Mouse (Mus musculus) megakaryocyte, embryonic 14.5 days (primary cell): ENCODE measurements around the gene Pigc.
A peak's percentile ranks its signal among the peaks of the same experiment; 100 is the strongest.

Source experiments
- FLI1 ChIP-seq: IDR thresholded peaks from 2 replicates; pipeline ENCODE4 v1.6.1; 2012; ENCODE audit warnings: low read length, inconsistent platforms, mixed read lengths
- GATA1 ChIP-seq: IDR thresholded peaks from 3 replicates; pipeline ENCODE4 v1.6.1; 2012; ENCODE audit warnings: mixed read lengths, low read length, inconsistent platforms, borderline replicate concordance

DNA sequence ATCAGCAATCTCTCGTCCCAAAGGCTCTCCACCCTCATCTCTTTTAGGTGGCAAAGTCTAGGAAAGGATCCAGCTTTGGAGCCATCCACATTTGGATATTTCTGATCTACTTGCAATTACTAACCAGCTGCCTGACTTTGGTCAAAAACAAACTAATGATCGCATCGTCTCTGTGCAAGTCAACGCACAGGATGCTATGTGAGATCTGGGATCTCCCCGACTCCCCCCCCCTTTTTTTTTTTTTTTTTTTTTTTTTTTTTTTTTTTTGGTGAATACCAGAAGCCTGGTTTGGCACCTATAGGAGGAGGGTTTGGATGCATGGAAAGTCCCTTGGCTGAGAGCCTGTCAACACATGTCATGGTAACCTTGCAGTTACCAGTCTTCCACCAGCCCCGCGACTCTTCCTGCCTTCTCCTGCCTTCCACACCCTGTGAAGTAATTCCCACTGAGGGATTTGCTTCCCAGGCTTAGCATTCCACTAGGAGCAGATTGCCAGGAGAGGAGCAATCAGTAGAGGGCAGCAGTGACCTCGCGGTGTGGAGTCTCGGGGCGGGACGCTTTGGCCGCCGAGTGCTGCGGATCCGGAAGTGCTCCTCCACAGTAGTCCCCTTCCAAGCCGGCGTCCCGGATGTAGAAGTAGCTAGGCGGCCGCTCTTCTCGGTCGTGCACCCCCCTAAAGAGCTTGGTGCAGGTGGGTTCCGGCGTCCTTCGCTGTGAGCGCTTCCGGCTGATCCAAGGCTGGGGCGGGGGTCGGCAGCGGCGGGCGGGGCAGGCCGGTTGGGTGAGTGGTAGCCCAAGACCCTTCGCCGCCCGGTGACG is at the start of gene Pigc:
- TF ChIP-seq GATA1 (no peak), FLI1 (peak; percentile 44; the same call in 1 of the 2 replicates)
